Mouse (Mus musculus): ENCODE measurements around the gene 4933427D14Rik. TPM values are rescaled to one million over a fixed set of nuclear protein-coding genes. Genes with fewer than 3 reads are reported as not detected.
A peak's percentile ranks its signal among the peaks of the same experiment; 100 is the strongest.

4933427D14Rik gene
- polyA plus RNA-seq, 1 experiment from 2014 or later = 26.3 TPM

GRCm38 (mm10) chr11:72224865-72225264 is 17.6 kb upstream of the 4933427D14Rik start:
- WGBS = 21% methylated on average over 5 of the region's 5 CpGs
- Histone ChIP-seq H3K36me3 (no peaks in the 10 kb centered on the region), H3K27me3 (0 out of 2 replicates have a peak, but pooled peaks cover 4% of the 10 kb centered on the region), H3K27ac (no peak overlapping the region), H3K4me1 (replicated peaks) (peaks cover 16% of the 10 kb centered on the region), H3K4me2 (no peak overlapping the region), H3K4me3 (no peak overlapping the region), H3K9me3 (no peaks in the 10 kb centered on the region), H3K9ac (no peak overlapping the region)
- ATAC-seq (ENCODE audit: low FRiP score) = no peak

GRCm38 (mm10) chr11:72223414-72223813 is 16.2 kb upstream of the 4933427D14Rik start:
- 0 out of 2 replicates have a peak, but pooled peaks cover 1% of the 10 kb centered on the region for H3K27me3 ChIP-seq
- ATAC-seq (ENCODE audit: low FRiP score) = no peak
- no peak overlapping the region for H3K4me3 ChIP-seq
- WGBS = 82% methylated on average over 4 of the region's 4 CpGs
- no peak overlapping the region for H3K4me2 ChIP-seq
- no peaks in the 10 kb centered on the region for H3K9me3 ChIP-seq
- H3K36me3 ChIP-seq = peaks cover 5% of the 10 kb centered on the region; the same call in 1 of the 2 replicates
- H3K27ac ChIP-seq = no peak overlapping the region
- peaks cover 16% of the 10 kb centered on the region for H3K4me1 ChIP-seq (replicated peaks)
- H3K9ac ChIP-seq = no peak overlapping the region

DNA sequence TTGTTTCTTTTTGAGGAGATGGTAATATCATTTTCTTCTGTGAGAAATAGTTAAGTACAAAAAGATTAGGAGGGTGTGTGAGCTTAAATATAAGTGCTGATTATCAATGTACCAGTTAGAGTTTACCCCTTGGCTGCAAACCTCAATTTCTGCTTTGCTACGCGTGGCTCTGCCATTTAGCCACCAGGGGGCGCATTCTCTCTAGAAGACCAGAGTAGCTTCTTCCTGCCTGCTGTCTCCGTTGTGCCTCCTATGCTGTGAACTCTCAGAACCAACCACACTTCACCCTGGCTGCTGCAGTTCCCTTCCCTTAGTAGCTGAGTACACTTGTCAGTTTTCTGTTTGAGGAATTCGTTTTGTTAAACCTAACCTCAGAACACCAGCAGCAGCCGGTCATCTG is 14.0 kb upstream of the 4933427D14Rik start:
- no peaks in the 10 kb centered on the region for H3K27me3 ChIP-seq
- peaks cover 19% of the 10 kb centered on the region for H3K4me1 ChIP-seq (replicated peaks)
- H3K36me3 ChIP-seq = peaks cover 5% of the 10 kb centered on the region; the same call in 1 of the 2 replicates
- H3K27ac ChIP-seq = no peak overlapping the region
- no peak for ATAC-seq (ENCODE audit: low FRiP score)
- H3K9ac ChIP-seq = no peak overlapping the region
- no peak overlapping the region for H3K4me2 ChIP-seq
- no peaks in the 10 kb centered on the region for H3K9me3 ChIP-seq
- no peak overlapping the region for H3K4me3 ChIP-seq
- 15% methylated on average over 6 of the region's 6 CpGs for WGBS

DNA sequence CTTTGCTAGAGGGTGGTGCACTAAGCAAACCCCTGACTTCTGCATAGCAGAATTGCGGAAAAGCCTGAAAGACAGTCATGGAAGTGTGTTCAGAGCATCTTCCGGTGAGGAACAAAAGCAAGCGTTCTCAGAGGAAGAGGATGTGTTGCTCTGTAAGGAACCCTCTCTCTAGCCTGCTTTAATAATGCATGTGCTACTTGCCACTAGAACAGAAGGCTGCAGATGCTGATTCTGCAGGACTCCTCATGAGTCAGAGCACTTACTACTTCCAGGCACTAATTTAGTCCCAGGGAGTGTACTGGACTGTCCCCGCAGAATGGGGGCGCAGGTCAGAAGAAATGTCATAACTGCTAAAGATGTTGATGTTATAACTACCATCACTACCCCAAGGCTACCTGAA is 9.9 kb upstream of the 4933427D14Rik start:
- no peaks in the 10 kb centered on the region for H3K9me3 ChIP-seq
- H3K4me2 ChIP-seq = peak overlapping the region; percentile 91
- H3K27me3 ChIP-seq = no peaks in the 10 kb centered on the region
- peaks cover 9% of the 10 kb centered on the region for H3K36me3 ChIP-seq
- 0 out of 2 replicates have a peak overlapping the region, but pooled peaks have one; percentile 14 for H3K9ac ChIP-seq
- peaks cover 29% of the 10 kb centered on the region for H3K4me1 ChIP-seq (replicated peaks)
- WGBS = 88% methylated on average over 5 of the region's 5 CpGs
- H3K4me3 ChIP-seq = no peak overlapping the region
- no peak overlapping the region for H3K27ac ChIP-seq
- ATAC-seq (ENCODE audit: low FRiP score) = no peak

- H3K27ac ChIP-seq = peak within 1 kb of the TSS; percentile 89
- peak within 1 kb of the TSS; percentile 82 for H3K4me3 ChIP-seq
- H3K36me3 ChIP-seq = peaks cover 24% of the 10 kb centered on the region
- 2% methylated on average over 29 of the region's 29 CpGs for WGBS
- no peaks in the 10 kb centered on the region for H3K9me3 ChIP-seq
- H3K4me2 ChIP-seq = peak within 1 kb of the TSS; percentile 91
- peak within 1 kb of the TSS; percentile 85 for H3K9ac ChIP-seq
- ATAC-seq (ENCODE audit: low FRiP score) = peak; percentile 91
- H3K4me1 ChIP-seq (replicated peaks) = peaks cover 29% of the 10 kb centered on the region
- no peaks in the 10 kb centered on the region for H3K27me3 ChIP-seq
These were observed 8.1 kb upstream of the 4933427D14Rik start, which contains the start of gene Med31 for GRCm38 (mm10) chr11:72215410-72215797. Gene Med31 (minus strand): TSS chr11:72215592.

- H3K9ac ChIP-seq = peak overlapping the region; percentile 85
- peaks cover 30% of the 10 kb centered on the region for H3K36me3 ChIP-seq
- WGBS = 1% methylated on average over 51 of the region's 51 CpGs
- peak overlapping the region; percentile 89 for H3K27ac ChIP-seq
- H3K4me2 ChIP-seq = peak overlapping the region; percentile 91
- ATAC-seq (ENCODE audit: low FRiP score) = peak; percentile 96
- no peaks in the 10 kb centered on the region for H3K27me3 ChIP-seq
- peak overlapping the region; percentile 82 for H3K4me3 ChIP-seq
- H3K4me1 ChIP-seq (replicated peaks) = peaks cover 29% of the 10 kb centered on the region
- H3K9me3 ChIP-seq = no peaks in the 10 kb centered on the region
These were observed 7.5 kb upstream of the 4933427D14Rik start for GRCm38 (mm10) chr11:72214591-72215409.

DNA sequence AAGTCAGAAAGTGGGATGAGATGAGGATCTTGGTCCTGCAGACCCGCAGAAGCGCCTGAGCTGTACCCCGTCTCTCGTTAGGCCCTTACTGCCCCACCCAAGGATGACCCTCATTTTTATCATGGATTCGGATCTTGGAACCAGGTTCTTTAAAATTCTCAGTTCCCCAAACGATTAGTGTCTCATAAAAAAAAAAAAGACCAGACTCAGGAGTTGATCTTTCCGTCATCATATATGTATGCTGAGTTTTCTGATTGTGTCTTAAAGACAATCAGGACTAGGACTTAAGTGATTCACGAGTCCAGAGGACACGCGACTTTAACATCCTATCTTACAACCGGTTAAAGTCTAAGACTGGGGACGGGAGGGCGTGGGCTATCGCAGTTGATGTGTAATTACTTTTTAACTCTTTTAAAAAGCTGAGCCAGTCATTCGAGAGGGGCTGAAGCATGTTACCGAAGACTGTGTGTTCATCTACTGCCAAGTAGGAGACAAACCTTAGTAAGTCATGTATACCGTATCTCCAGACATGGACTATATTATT is 647 bp upstream of the 4933427D14Rik start:
- WGBS = 25% methylated on average over 17 of the region's 17 CpGs
- peak overlapping the region; percentile 90 for H3K9ac ChIP-seq
- H3K4me2 ChIP-seq = peak overlapping the region; percentile 92
- peaks cover 38% of the 10 kb centered on the region for H3K36me3 ChIP-seq
- no peaks in the 10 kb centered on the region for H3K9me3 ChIP-seq
- H3K4me1 ChIP-seq (replicated peaks) = peaks cover 45% of the 10 kb centered on the region
- peak overlapping the region; percentile 88 for H3K4me3 ChIP-seq
- ATAC-seq (ENCODE audit: low FRiP score) = no peak
- no peaks in the 10 kb centered on the region for H3K27me3 ChIP-seq
- H3K27ac ChIP-seq = peak overlapping the region; percentile 90

DNA sequence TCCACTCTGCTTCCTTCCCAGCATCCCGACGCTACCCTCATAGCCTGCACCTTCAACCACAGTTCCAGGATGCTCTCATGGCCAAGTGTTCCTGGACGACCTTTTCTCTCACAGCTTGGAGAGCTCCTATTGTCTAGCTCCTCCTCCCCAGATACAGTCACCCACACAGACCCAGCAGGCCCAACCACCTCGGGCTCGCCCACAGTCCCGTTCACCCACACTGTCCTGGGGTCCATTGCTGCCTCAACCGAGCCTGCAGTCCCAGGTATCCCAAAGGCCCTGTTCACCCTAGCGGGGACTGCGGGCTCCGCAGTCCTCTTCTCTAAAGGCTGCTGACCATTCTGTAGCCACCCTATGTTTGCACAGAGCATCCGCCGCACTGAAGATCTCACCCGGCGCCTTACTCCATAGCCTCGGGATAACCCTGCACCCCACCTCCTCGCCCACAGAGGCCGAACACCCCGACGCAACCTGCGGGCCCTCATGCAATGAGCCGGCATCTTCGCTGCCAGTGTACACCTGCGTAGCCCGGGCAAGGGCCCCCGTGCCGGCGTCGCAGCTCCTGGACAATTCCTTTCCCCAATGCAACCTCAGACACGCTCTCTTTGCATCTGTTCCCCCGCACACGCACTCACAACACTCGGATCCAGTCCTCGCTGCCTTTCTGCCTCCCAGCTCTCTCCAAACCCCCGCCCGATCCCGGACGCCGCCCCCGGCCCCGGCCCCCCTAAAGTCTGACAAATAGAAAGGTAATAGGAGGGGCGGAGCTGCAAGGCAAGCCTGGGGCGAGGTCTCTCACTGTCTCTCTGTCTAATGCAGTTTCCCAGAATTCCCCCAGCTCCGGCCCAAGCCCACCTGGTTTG is 687 bp downstream of the 4933427D14Rik start, which contains the start of gene Gm43951:
Gm43951 (minus strand) TSS at position 500 of the 863 bp plus-strand sequence.
- peak within 1 kb of the TSS; percentile 90 for H3K27ac ChIP-seq
- peaks cover 44% of the 10 kb centered on the region for H3K4me1 ChIP-seq (replicated peaks)
- no peaks in the 10 kb centered on the region for H3K9me3 ChIP-seq
- H3K36me3 ChIP-seq = peaks cover 33% of the 10 kb centered on the region
- H3K4me2 ChIP-seq = peak within 1 kb of the TSS; percentile 92
- WGBS = under 1% methylated on average over 43 of the region's 43 CpGs
- ATAC-seq (ENCODE audit: low FRiP score) = peak; percentile 60
- no peaks in the 10 kb centered on the region for H3K27me3 ChIP-seq
- H3K9ac ChIP-seq = peak within 1 kb of the TSS; percentile 90
- H3K4me3 ChIP-seq = peak within 1 kb of the TSS; percentile 88

GRCm38 (mm10) chr11:72205256-72205655 is 2.0 kb downstream of the 4933427D14Rik start:
- WGBS = 91% methylated on average over 6 of the region's 6 CpGs
- no peak for ATAC-seq (ENCODE audit: low FRiP score)
- H3K9ac ChIP-seq = peak overlapping the region; percentile 90

DNA sequence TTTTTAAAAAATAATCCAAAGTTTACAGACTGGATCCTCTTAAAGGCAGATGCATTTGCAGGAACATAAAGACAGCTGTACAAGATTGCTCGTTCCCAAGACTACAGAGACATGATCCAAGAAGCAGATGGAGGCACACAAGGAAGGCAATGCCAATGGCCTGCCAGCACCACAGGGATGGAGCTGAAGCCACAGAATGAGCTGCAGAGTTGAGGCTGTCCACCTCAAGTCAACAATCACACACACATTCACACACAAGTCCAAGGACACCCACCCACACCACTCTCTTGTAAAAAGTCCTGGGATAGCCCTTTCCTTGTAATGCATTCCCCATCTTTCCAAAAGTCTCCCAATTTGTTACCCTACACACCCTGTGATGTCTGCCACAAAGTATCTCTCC is 3.8 kb downstream of the 4933427D14Rik start:
- Histone ChIP-seq H3K9ac (no peak overlapping the region), H3K36me3 (peaks cover 24% of the 10 kb centered on the region), H3K27me3 (no peaks in the 10 kb centered on the region), H3K4me3 (no peak overlapping the region), H3K9me3 (no peaks in the 10 kb centered on the region), H3K4me1 (replicated peaks) (peaks cover 39% of the 10 kb centered on the region), H3K4me2 (no peak overlapping the region), H3K27ac (no peak overlapping the region)
- ATAC-seq (ENCODE audit: low FRiP score) = no peak
- 67% methylated on average over 1 of the region's 1 CpGs for WGBS

More at GRCm38 (mm10) chr11:72205256-72205655, 2.0 kb downstream of the 4933427D14Rik start:
- Histone ChIP-seq H3K27ac (no peak overlapping the region), H3K4me3 (peak overlapping the region; percentile 88), H3K4me1 (replicated peaks) (peaks cover 44% of the 10 kb centered on the region), H3K4me2 (peak overlapping the region; percentile 92), H3K27me3 (no peaks in the 10 kb centered on the region), H3K36me3 (peaks cover 27% of the 10 kb centered on the region), H3K9me3 (no peaks in the 10 kb centered on the region)

DNA sequence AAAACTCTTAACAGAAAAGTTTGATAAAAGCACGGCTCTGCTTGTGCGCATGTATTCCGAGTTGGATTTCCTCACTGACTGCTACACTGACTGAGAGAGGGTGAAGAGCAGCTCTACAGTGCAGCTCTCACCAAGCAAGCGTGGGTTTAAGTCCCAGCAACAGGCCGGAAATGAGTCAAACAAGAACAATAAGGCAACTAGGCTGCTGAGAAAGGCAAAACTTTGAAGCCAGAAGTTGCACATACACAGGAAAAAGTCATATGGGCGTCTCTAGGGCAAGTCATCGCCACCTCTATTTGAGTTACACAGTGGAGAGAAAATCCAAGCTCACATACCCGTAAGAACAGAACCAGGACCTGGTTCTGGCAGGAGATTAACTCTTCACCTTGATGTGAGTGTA is 10.8 kb downstream of the 4933427D14Rik start:
- no peaks in the 10 kb centered on the region for H3K9me3 ChIP-seq
- H3K9ac ChIP-seq = no peak overlapping the region
- 88% methylated on average over 8 of the region's 8 CpGs for WGBS
- H3K4me1 ChIP-seq (replicated peaks) = no peaks in the 10 kb centered on the region
- H3K27ac ChIP-seq = no peak overlapping the region
- ATAC-seq (ENCODE audit: low FRiP score) = no peak
- peaks cover 47% of the 10 kb centered on the region for H3K36me3 ChIP-seq
- no peaks in the 10 kb centered on the region for H3K27me3 ChIP-seq
- H3K4me2 ChIP-seq = no peak overlapping the region
- H3K4me3 ChIP-seq = no peak overlapping the region

DNA sequence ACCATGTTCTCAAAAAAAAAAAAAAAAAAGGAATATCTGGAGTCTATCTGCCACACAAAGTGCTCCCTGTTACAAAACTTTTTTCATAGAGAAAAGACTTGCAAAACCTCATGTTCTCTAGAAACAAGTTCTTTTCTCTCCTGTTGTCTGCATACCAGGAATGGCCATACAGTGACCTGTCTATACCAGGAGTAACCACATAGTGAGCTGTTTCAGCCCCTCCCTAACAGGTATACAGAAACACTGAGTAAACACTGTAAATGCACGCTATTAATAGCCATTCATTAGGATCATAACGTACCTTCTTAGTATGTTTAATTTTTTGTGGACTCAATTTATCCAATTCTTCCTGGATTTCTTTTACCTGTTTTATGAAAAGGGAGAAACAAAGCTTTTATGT is 13.0 kb downstream of the 4933427D14Rik start:
- Histone ChIP-seq H3K4me1 (replicated peaks) (no peaks in the 10 kb centered on the region), H3K27me3 (no peaks in the 10 kb centered on the region), H3K27ac (no peak overlapping the region), H3K4me3 (no peak overlapping the region), H3K36me3 (peaks cover 60% of the 10 kb centered on the region), H3K4me2 (no peak overlapping the region), H3K9ac (no peak overlapping the region), H3K9me3 (no peaks in the 10 kb centered on the region)
- no peak for ATAC-seq (ENCODE audit: low FRiP score)
- 96% methylated on average over 2 of the region's 2 CpGs for WGBS
